Mouse (Mus musculus) lung, adult 10 weeks (tissue): Measurements from ENCODE around the gene Elp4. TPM values are rescaled to one million over a fixed set of nuclear protein-coding genes. Genes with fewer than 3 reads are reported as not detected.

Experiments
- polyA plus RNA-seq: library from polyadenylated mRNA; stranded (reverse); fragments of 350-450 nt; fragmentation: Illumina TruSeq; extraction: RNeasy Lipid Tissue Mini Kit (QIAGEN cat#74804); gene quantifications from one replicate; pipeline ENCODE4 v1.2.3, GENCODE M21; 2014; ENCODE audit warnings: low read depth, low replicate concordance; ENCODE audit not compliant: insufficient read depth

The Elp4 gene
- 7.1 TPM for polyA plus RNA-seq

DNA sequence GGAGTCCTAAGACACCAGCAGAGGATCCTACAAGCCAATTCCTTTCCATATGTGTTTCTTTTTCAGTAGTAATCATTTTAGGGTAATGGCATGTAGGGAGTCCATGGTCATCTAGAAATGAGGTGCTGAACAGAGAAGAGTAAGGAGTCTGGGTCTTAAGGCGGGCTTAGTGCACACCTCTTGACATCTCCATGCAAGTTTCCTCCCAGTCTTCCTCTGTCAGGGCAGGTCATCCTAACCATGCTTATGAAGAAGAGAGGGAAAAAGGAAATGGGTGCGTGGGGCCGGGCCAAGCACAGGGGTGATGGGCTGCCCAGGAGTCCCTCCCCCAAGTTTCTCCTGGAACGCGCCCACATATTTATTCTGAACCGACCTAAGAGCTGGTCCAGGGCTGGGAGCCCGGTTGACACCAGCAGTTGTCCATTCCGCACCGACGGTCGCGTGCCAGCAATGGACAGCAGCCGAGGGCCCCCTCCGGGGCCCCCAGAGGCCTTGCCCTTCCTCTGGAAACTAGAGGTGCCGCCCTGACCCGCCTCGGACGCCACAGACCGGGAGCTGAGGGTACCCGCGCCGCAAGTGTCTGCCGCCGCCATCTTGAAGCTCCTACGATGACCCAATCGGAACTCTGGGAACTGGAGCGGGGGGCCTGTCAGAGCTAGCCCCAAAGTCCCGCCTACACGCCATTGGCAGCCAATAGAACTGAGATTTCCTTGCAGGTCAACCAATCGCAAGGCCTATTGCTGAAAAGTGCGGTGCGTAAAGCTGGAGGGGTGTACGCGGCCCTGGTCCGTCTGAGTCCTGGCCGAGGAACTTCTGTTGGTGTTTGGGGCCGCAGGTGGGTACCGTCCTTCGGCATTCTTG is at the start of gene Elp4, which contains the start of gene Immp1l:
Elp4 (minus strand) TSS at position 669 of the 861 bp plus-strand sequence.
Immp1l (plus strand) TSS at position 743 of the 861 bp plus-strand sequence.

DNA sequence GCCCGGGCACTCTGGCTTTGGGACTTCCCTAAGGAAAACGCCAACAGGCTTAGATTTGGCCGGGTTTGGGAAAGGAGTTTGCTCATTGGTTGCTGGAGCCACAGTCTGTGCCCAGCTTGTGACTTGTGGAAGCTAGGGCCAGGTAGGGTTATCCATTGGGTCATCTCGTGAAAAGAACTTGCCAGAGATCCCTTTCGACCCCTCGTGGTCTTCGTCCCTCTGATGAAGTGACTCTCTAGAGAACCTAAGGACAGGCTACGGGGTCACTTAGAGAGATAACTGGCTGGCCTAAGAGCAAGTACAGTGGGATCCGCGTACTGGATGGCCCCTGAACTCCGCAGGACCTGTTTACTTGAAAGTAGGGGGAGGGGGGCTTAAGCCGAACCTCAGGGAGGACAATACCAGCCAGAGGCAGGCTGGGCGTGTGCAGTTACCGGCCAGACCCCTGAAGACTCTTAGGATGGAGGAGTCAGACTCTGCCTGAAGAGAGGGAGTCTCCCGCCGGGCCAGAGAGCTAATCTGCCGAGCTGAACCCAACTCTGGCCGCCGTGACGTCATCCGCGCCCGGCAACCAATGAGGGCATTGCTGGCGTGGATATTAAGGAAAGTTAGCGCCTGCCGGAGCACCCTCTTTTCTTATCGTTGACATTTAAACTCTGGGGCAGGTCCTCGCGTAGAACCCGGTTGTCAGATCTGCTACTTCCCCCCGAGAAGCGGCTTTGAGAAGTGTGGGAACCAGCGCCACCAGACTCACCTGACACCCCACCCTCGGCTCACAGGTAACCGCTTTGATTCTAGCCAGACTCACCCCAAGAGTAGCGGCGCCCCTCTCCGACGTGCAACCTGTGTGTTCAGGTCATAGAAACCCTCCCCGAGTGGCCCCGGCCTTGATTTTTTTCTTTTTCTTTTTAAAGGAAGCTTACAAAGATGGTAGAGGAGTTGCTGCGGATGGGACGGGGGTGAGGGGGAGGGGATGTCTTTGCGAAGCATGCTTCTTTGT is 235.8 kb downstream of the Elp4 start, which contains the start of gene Pax6:
Pax6 (plus strand) TSS at position 630 of the 1,000 bp plus-strand sequence.

Other genes with a start within 250 kb of the Elp4 start
- gene Pax6, start 235.7 kb downstream of the Elp4 start, polyA plus RNA-seq: not detected
- 67.9 TPM for gene Immp1l, start 74 bp upstream of the Elp4 start, polyA plus RNA-seq
- gene Dnajc24, start 99.0 kb upstream of the Elp4 start, polyA plus RNA-seq: 14.2 TPM